Mouse (Mus musculus) liver, adult 2 months (tissue): ENCODE results near the gene Cstf3. TPM values are rescaled to one million over a fixed set of nuclear protein-coding genes. Genes with fewer than 3 reads are reported as not detected.

Experiments
- DNase-seq: peaks from one replicate; pipeline ENCODE4 v3.0.0-alpha.2; 2011; ENCODE audit warnings: low read depth, low spot score; ENCODE audit errors: extremely low read depth
- H3K27ac ChIP-seq: fragments of 200-500 bp; replicated peaks from 2 replicates; pipeline ENCODE4 v1.5.1; 2012; ENCODE audit warnings: low read depth, mild to moderate bottlenecking, control low read depth, inconsistent platforms, low read length; ENCODE audit not compliant: insufficient read depth
- H3K27me3 ChIP-seq: fragments of 200-500 bp; 2 replicates; pipeline ENCODE4 v1.6.1; 2012; ENCODE audit warnings: mild to moderate bottlenecking, moderate library complexity, low read length, inconsistent platforms; ENCODE audit not compliant: control insufficient read depth, insufficient read depth
- H3K36me3 ChIP-seq: fragments of 200-500 bp; 2 replicates; pipeline ENCODE4 v1.6.1; 2012; ENCODE audit warnings: low read length, inconsistent platforms; ENCODE audit not compliant: control insufficient read depth, insufficient read depth
- H3K4me1 ChIP-seq: fragments of 200-500 bp; 2 replicates; pipeline ENCODE4 v1.6.1; 2011; ENCODE audit warnings: low read length; ENCODE audit not compliant: control insufficient read depth, insufficient read depth
- H3K4me3 ChIP-seq: fragments of 200-500 bp; 2 replicates; pipeline ENCODE4 v1.5.1; 2011; ENCODE audit warnings: low read depth, mild to moderate bottlenecking, control low read depth, low read length, moderate library complexity; ENCODE audit not compliant: insufficient read depth
- H3K79me2 ChIP-seq: fragments of 200-500 bp; 2 replicates; pipeline ENCODE4 v1.6.1; 2012; ENCODE audit warnings: inconsistent platforms, mild to moderate bottlenecking, low read length, moderate library complexity; ENCODE audit not compliant: control insufficient read depth, insufficient read depth
- H3K9ac ChIP-seq: fragments of 200-500 bp; 2 replicates; pipeline ENCODE4 v1.6.1; 2012; ENCODE audit warnings: low read depth, mild to moderate bottlenecking, control low read depth, inconsistent platforms, low read length
- CTCF ChIP-seq: fragments of 200-500 bp; IDR thresholded peaks from 2 replicates; pipeline ENCODE4 v1.5.1; 2011; ENCODE audit warnings: low read depth, low read length, control low read depth
- POLR2A ChIP-seq: fragments of 200-500 bp; IDR thresholded peaks from 2 replicates; pipeline ENCODE4 v1.6.1; 2011; ENCODE audit warnings: low read length, control low read depth; ENCODE audit not compliant: insufficient read depth; ENCODE audit errors: extremely low read depth
- WGBS: fragments of 180-500 bp; shearing (Covaris S2); methylation state at CpG from one replicate; pipeline ENCODE4 v1.1.7; 2018; 5-methylcytosine and 5-hydroxymethylcytosine counted together
- polyA plus RNA-seq: library from polyadenylated mRNA; depleted of rRNA; stranded (reverse); fragments of >200 nt; gene quantifications from 2 replicates; pipeline ENCODE4 v1.2.3, GENCODE M21; 2012
- total RNA-seq: library from RNA; depleted of rRNA; stranded (reverse); fragments of >200 nt; gene quantifications from 2 replicates; pipeline ENCODE4 v1.2.3, GENCODE M21; 2014

The Cstf3 gene
- total and polyA plus RNA-seq, 2 experiments: 5.1 to 11.8 TPM

DNA sequence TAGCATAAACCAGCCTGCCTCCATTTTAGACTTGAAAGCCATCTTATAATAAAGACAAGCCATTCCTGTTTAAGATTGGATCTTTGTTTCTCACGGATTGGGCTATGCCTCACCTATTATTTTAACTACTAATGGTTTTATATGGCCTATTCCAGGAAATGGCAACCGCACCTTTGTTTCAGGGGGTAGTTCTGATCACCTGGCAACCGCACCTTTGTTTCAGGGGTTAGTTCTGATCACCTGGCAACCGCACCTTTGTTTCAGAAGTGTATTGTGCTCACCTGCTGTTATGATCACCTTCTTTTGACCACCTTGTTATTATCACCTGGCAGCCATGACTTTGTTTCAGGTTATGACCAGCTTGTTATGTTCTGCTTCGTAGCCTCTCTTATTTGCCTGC is 1.8 kb upstream of the Cstf3 start:
- Histone ChIP-seq H3K4me1 (peaks cover 8% of the 10 kb centered on the region), H3K9ac (no peak overlapping the region), H3K36me3 (no peaks in the 10 kb centered on the region), H3K79me2 (peaks cover 8% of the 10 kb centered on the region; the same call in 1 of the 2 replicates), H3K27ac (no peak overlapping the region), H3K27me3 (no peaks in the 10 kb centered on the region), H3K4me3 (no peak overlapping the region)
- no peak for DNase-seq
- no peak for TF ChIP-seq POLR2A
- TF ChIP-seq CTCF: no peak
- WGBS: 96% methylated on average over 5 of the region's 5 CpGs

GRCm38 (mm10) chr2:104590829-104591117 is 450 bp downstream of the Cstf3 start:
- H3K4me3 ChIP-seq: peak overlapping the region; percentile 72
- DNase-seq: no peak
- 0% methylated on average over 19 of the region's 19 CpGs for WGBS

DNA sequence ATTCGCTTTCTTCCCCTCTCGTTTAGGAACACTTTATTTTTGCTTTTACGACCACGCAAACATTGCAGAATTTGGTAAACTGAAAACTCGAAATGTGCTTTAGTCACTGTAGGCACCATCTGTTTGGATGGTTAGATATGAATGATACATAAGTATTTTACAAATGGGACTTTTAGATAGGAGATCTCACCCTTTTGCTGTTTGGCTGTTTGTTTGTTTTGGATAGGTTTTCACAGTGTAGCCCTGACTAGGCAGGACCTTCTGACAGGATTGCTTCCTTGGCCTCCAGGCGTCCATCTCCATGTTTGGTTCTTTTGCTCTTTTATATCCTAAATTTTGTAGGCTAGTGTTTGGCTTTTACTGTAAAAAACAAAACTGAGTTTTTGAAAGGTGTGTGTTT is 818 bp downstream of the Cstf3 start:
- Histone ChIP-seq H3K27ac (peak overlapping the region; percentile 57), H3K4me1 (peaks cover 12% of the 10 kb centered on the region), H3K9ac (peak overlapping the region; percentile 74), H3K36me3 (no peaks in the 10 kb centered on the region), H3K79me2 (peaks cover 8% of the 10 kb centered on the region; the same call in 1 of the 2 replicates), H3K4me3 (peak overlapping the region; percentile 72), H3K27me3 (no peaks in the 10 kb centered on the region)
- TF ChIP-seq POLR2A: no peak
- TF ChIP-seq CTCF: no peak
- peak; percentile 74 for DNase-seq
- WGBS: 0% methylated on average over 6 of the region's 6 CpGs

More at GRCm38 (mm10) chr2:104590829-104591117, 450 bp downstream of the Cstf3 start:
- Histone ChIP-seq H3K27ac (peak overlapping the region; percentile 57), H3K4me1 (peaks cover 11% of the 10 kb centered on the region), H3K36me3 (no peaks in the 10 kb centered on the region), H3K79me2 (peaks cover 8% of the 10 kb centered on the region; the same call in 1 of the 2 replicates), H3K9ac (peak overlapping the region; percentile 74), H3K27me3 (no peaks in the 10 kb centered on the region)
- TF ChIP-seq CTCF (no peak), POLR2A (no peak)

- 43% methylated on average over 1 of the region's 1 CpGs for WGBS
- H3K4me3 ChIP-seq: no peak overlapping the region
- H3K27ac ChIP-seq: no peak overlapping the region
- H3K27me3 ChIP-seq: no peaks in the 10 kb centered on the region
- H3K9ac ChIP-seq: no peak overlapping the region
- TF ChIP-seq CTCF (no peak), POLR2A (no peak)
- no peaks in the 10 kb centered on the region for H3K36me3 ChIP-seq
- DNase-seq: no peak
- H3K4me1 ChIP-seq: peaks cover 10% of the 10 kb centered on the region
- peaks cover 17% of the 10 kb centered on the region; the same call in 1 of the 2 replicates for H3K79me2 ChIP-seq
These were observed 4.7 kb downstream of the Cstf3 start for GRCm38 (mm10) chr2:104595063-104595462.

GRCm38 (mm10) chr2:104603431-104603830 is 13.1 kb downstream of the Cstf3 start:
- no peak overlapping the region for H3K9ac ChIP-seq
- no peak overlapping the region for H3K4me3 ChIP-seq
- H3K36me3 ChIP-seq: no peaks in the 10 kb centered on the region
- TF ChIP-seq CTCF (no peak), POLR2A (no peak)
- DNase-seq: peak; percentile 90
- peaks cover 16% of the 10 kb centered on the region for H3K4me1 ChIP-seq
- H3K79me2 ChIP-seq: peaks cover 6% of the 10 kb centered on the region; the same call in 1 of the 2 replicates
- WGBS: 16% methylated on average over 1 of the region's 1 CpGs
- 0 out of 2 replicates have a peak overlapping the region, but pooled peaks have one; percentile 58 for H3K27ac ChIP-seq
- H3K27me3 ChIP-seq: no peaks in the 10 kb centered on the region

GRCm38 (mm10) chr2:104604718-104605117 is 14.4 kb downstream of the Cstf3 start:
- Histone ChIP-seq H3K79me2 (peaks cover 6% of the 10 kb centered on the region; the same call in 1 of the 2 replicates), H3K27me3 (no peaks in the 10 kb centered on the region), H3K4me1 (peaks cover 16% of the 10 kb centered on the region), H3K27ac (no peak overlapping the region; the same call in 1 of the 2 replicates), H3K9ac (no peak overlapping the region), H3K4me3 (no peak overlapping the region), H3K36me3 (peaks cover 4% of the 10 kb centered on the region)
- DNase-seq: no peak
- TF ChIP-seq CTCF: no peak
- WGBS: 85% methylated on average over 5 of the region's 5 CpGs
